Mouse (Mus musculus): ENCODE measurements around the gene Terb1. TPM values are rescaled to one million over a fixed set of nuclear protein-coding genes. Genes with fewer than 3 reads are reported as not detected.

Gene Terb1
- not detected in 2 replicates for total RNA-seq (2014; fragmentation: Nextera tagmentation)
- total RNA-seq (2017) = not detected in 2 replicates
- not detected in 2 replicates for polyA plus RNA-seq (2012)

GRCm38 (mm10) chr8:104509061-104510006 is at the start of gene Terb1:
Terb1 (minus strand) TSS chr8:104509910.
- DNase-seq (ENCODE audit: low spot score) = no peak
- H3K4me3 ChIP-seq (ENCODE audit: low read depth, low read length) = no peak within 1 kb of the TSS
- no peaks in the 10 kb centered on the region for H3K27me3 ChIP-seq (ENCODE audit: insufficient read depth, low read length)
- TF ChIP-seq GATA1 (IDR thresholded peaks at IDR 0.05; ENCODE audit: borderline replicate concordance, low read length) = no peak
- TF ChIP-seq POLR2AphosphoS5 (IDR thresholded peaks at IDR 0.05; ENCODE audit: insufficient replicate concordance, low read depth, low read length) = no peak
- no peak for TF ChIP-seq CTCF (IDR thresholded peaks at IDR 0.05; ENCODE audit: low read depth, low read length)
- no peak for TF ChIP-seq TAL1 (conservative IDR thresholded peaks at IDR 0.05; ENCODE audit: low read depth, low read length)
- TF ChIP-seq GATA2 (IDR thresholded peaks at IDR 0.05; ENCODE audit: borderline replicate concordance, low read depth, low read length) = no peak
- H3K9me3 ChIP-seq (replicated peaks) = no peaks in the 10 kb centered on the region
- ATAC-seq (ENCODE audit: extremely low read depth, insufficient number of reproducible peaks, low FRiP score, poor library complexity, severe bottlenecking) = no peak
- H3K4me1 ChIP-seq (ENCODE audit: insufficient read depth, low read depth, low read length) = no peaks in the 10 kb centered on the region
- peaks cover 39% of the 10 kb centered on the region for H3K36me3 ChIP-seq (replicated peaks)

DNA sequence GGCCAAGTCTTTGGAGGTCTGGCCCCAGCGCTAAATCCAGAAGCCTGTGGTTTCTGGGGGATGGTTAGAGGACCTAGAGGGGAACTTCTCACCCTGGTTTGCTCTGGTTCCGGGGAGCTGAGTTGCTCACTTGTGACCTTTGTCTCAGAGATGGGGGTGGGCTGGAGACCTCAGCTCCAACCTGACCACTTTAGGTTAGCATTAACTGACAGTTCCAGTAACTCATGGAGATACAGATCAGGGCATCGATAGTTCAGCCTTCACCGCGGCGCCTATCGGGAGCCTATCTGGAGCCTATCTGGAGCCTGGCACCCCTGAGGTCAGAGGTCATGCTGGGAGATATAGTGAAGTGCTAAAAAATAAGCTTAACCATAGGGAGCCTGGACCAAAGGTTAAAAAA is 47.5 kb upstream of the Terb1 start:
- H3K36me3 ChIP-seq (replicated peaks) = no peaks in the 10 kb centered on the region
- H3K9me3 ChIP-seq (replicated peaks) = no peaks in the 10 kb centered on the region
- TF ChIP-seq POLR2AphosphoS5 (IDR thresholded peaks at IDR 0.05; ENCODE audit: insufficient replicate concordance, low read depth, low read length) (no peak), GATA1 (IDR thresholded peaks at IDR 0.05; ENCODE audit: borderline replicate concordance, low read length) (no peak), TAL1 (conservative IDR thresholded peaks at IDR 0.05; ENCODE audit: low read depth, low read length) (no peak), GATA2 (IDR thresholded peaks at IDR 0.05; ENCODE audit: borderline replicate concordance, low read depth, low read length) (no peak), CTCF (IDR thresholded peaks at IDR 0.05; ENCODE audit: low read depth, low read length) (no peak)
- no peak for ATAC-seq (ENCODE audit: extremely low read depth, insufficient number of reproducible peaks, low FRiP score, poor library complexity, severe bottlenecking)
- no peak for DNase-seq (ENCODE audit: low spot score)
- H3K4me1 ChIP-seq (ENCODE audit: insufficient read depth, low read depth, low read length) = no peaks in the 10 kb centered on the region
- no peak overlapping the region for H3K4me3 ChIP-seq (ENCODE audit: low read depth, low read length)
- peaks cover 8% of the 10 kb centered on the region; the same call in 1 of the 2 replicates for H3K27me3 ChIP-seq (ENCODE audit: insufficient read depth, low read length)

GRCm38 (mm10) chr8:104555191-104555590 is 45.5 kb upstream of the Terb1 start:
- TF ChIP-seq POLR2AphosphoS5 (IDR thresholded peaks at IDR 0.05; ENCODE audit: insufficient replicate concordance, low read depth, low read length) (no peak), TAL1 (conservative IDR thresholded peaks at IDR 0.05; ENCODE audit: low read depth, low read length) (no peak), GATA1 (IDR thresholded peaks at IDR 0.05; ENCODE audit: borderline replicate concordance, low read length) (no peak), GATA2 (IDR thresholded peaks at IDR 0.05; ENCODE audit: borderline replicate concordance, low read depth, low read length) (no peak), CTCF (IDR thresholded peaks at IDR 0.05; ENCODE audit: low read depth, low read length) (no peak)
- Histone ChIP-seq H3K27me3 (ENCODE audit: insufficient read depth, low read length) (peaks cover 10% of the 10 kb centered on the region), H3K4me1 (ENCODE audit: insufficient read depth, low read depth, low read length) (no peaks in the 10 kb centered on the region), H3K36me3 (replicated peaks) (no peaks in the 10 kb centered on the region), H3K9me3 (replicated peaks) (no peaks in the 10 kb centered on the region), H3K4me3 (ENCODE audit: low read depth, low read length) (no peak overlapping the region)
- ATAC-seq (ENCODE audit: extremely low read depth, insufficient number of reproducible peaks, low FRiP score, poor library complexity, severe bottlenecking) (no peak), DNase-seq (ENCODE audit: low spot score) (no peak)

GRCm38 (mm10) chr8:104543440-104544045 is 33.8 kb upstream of the Terb1 start:
- TF ChIP-seq GATA2 (IDR thresholded peaks at IDR 0.05; ENCODE audit: borderline replicate concordance, low read depth, low read length) (no peak), GATA1 (IDR thresholded peaks at IDR 0.05; ENCODE audit: borderline replicate concordance, low read length) (no peak), POLR2AphosphoS5 (IDR thresholded peaks at IDR 0.05; ENCODE audit: insufficient replicate concordance, low read depth, low read length) (no peak), TAL1 (conservative IDR thresholded peaks at IDR 0.05; ENCODE audit: low read depth, low read length) (no peak), CTCF (IDR thresholded peaks at IDR 0.05; ENCODE audit: low read depth, low read length) (no peak)

DNA sequence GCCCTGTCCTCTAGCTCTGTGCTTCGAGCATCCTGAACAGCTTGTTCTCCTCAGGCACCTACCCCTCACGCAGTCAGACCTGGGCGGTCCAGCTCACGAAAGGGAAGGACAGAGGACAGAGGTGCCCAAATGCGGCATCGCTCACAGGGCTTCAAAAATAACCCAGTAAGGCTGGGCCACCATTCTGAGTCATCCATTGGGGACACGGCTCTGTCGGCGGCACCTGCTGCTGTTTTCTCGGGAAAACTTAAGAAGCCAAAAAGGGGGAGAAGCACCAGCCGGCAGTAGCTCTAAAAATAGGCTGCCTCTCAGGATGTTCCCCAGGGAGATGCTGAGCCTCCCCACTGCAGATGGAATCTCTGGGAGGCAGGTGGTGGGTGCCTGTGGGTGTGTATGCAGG is 32.5 kb upstream of the Terb1 start:
- ATAC-seq (ENCODE audit: extremely low read depth, insufficient number of reproducible peaks, low FRiP score, poor library complexity, severe bottlenecking) (no peak), DNase-seq (ENCODE audit: low spot score) (no peak)
- Histone ChIP-seq H3K36me3 (replicated peaks) (no peaks in the 10 kb centered on the region), H3K4me3 (ENCODE audit: low read depth, low read length) (no peak overlapping the region), H3K4me1 (ENCODE audit: insufficient read depth, low read depth, low read length) (no peaks in the 10 kb centered on the region; the same call in 1 of the 2 replicates), H3K9me3 (replicated peaks) (no peaks in the 10 kb centered on the region), H3K27me3 (ENCODE audit: insufficient read depth, low read length) (peaks cover 45% of the 10 kb centered on the region)
- TF ChIP-seq TAL1 (conservative IDR thresholded peaks at IDR 0.05; ENCODE audit: low read depth, low read length) (no peak), CTCF (IDR thresholded peaks at IDR 0.05; ENCODE audit: low read depth, low read length) (no peak), POLR2AphosphoS5 (IDR thresholded peaks at IDR 0.05; ENCODE audit: insufficient replicate concordance, low read depth, low read length) (no peak)

More at GRCm38 (mm10) chr8:104543440-104544045, 33.8 kb upstream of the Terb1 start:
- Histone ChIP-seq H3K27me3 (ENCODE audit: insufficient read depth, low read length) (peaks cover 45% of the 10 kb centered on the region), H3K4me1 (ENCODE audit: insufficient read depth, low read depth, low read length) (no peaks in the 10 kb centered on the region; the same call in 1 of the 2 replicates), H3K36me3 (replicated peaks) (no peaks in the 10 kb centered on the region), H3K4me3 (ENCODE audit: low read depth, low read length) (no peak overlapping the region), H3K9me3 (replicated peaks) (no peaks in the 10 kb centered on the region)
- no peak for DNase-seq (ENCODE audit: low spot score)
- no peak for ATAC-seq (ENCODE audit: extremely low read depth, insufficient number of reproducible peaks, low FRiP score, poor library complexity, severe bottlenecking)

DNA sequence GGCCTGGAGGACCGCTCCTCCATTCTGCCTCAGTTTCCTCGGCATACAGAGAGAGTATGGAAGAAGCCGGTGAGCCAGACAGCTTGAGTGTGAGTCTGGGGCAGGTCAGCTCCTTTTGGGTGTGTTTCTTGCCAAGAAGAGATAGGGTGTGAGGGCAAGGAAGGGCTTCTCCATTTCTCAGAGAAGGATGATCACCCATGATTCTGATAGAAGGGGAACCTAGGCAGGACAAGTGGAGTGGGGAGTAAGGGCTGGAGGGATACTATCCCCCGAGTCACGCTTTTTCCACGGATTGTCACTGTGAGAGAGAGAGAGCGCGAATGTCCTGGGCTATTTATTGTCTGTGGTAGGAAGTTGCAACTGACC is 31.8 kb upstream of the Terb1 start:
- ATAC-seq (ENCODE audit: extremely low read depth, insufficient number of reproducible peaks, low FRiP score, poor library complexity, severe bottlenecking) = no peak
- Histone ChIP-seq H3K27me3 (ENCODE audit: insufficient read depth, low read length) (peaks cover 45% of the 10 kb centered on the region), H3K9me3 (replicated peaks) (no peaks in the 10 kb centered on the region), H3K4me1 (ENCODE audit: insufficient read depth, low read depth, low read length) (no peaks in the 10 kb centered on the region; the same call in 1 of the 2 replicates), H3K4me3 (ENCODE audit: low read depth, low read length) (no peak overlapping the region), H3K36me3 (replicated peaks) (no peaks in the 10 kb centered on the region)
- DNase-seq (ENCODE audit: low spot score) = no peak
- TF ChIP-seq GATA2 (IDR thresholded peaks at IDR 0.05; ENCODE audit: borderline replicate concordance, low read depth, low read length) (no peak), CTCF (IDR thresholded peaks at IDR 0.05; ENCODE audit: low read depth, low read length) (no peak), GATA1 (IDR thresholded peaks at IDR 0.05; ENCODE audit: borderline replicate concordance, low read length) (no peak), POLR2AphosphoS5 (IDR thresholded peaks at IDR 0.05; ENCODE audit: insufficient replicate concordance, low read depth, low read length) (no peak), TAL1 (conservative IDR thresholded peaks at IDR 0.05; ENCODE audit: low read depth, low read length) (no peak)
